Mouse (Mus musculus) myocyte (in vitro differentiated cells): Measurements from ENCODE around the gene Amph.

ENCODE experiments used
- CEBPB ChIP-seq: IDR thresholded peaks from 2 replicates; pipeline ENCODE4 v1.6.1; 2011; ENCODE audit warnings: mild to moderate bottlenecking, moderate library complexity; ENCODE audit not compliant: poor library complexity, insufficient read depth, severe bottlenecking
- E2F4 ChIP-seq: IDR thresholded peaks from one replicate; pipeline ENCODE4 v1.6.1; 2011; ENCODE audit warnings: mild to moderate bottlenecking, control low read depth, moderate library complexity; ENCODE audit not compliant: insufficient read depth
- MAX ChIP-seq: IDR thresholded peaks from one replicate; pipeline ENCODE4 v1.6.1; 2011; ENCODE audit warnings: low read depth, mild to moderate bottlenecking, control low read depth
- MYOD1 ChIP-seq, 3 experiments: IDR thresholded peaks; one replicate each; pipeline ENCODE4 v1.6.1; 2011; ENCODE audit warnings: control low read depth in 2 of 3, low read depth in 2 of 3, mild to moderate bottlenecking in 2 of 3, moderate library complexity in 1 of 3; ENCODE audit not compliant: insufficient read length in 2 of 3, control insufficient read depth in 1 of 3
- POLR2A ChIP-seq: IDR thresholded peaks from one replicate; pipeline ENCODE4 v1.6.1; 2011; ENCODE audit warnings: low read depth, mild to moderate bottlenecking, control low read depth, moderate library complexity; ENCODE audit not compliant: insufficient read length
- POLR2AphosphoS2 ChIP-seq: IDR thresholded peaks from one replicate; pipeline ENCODE4 v1.6.1; 2011; ENCODE audit warnings: low read depth, control low read depth; ENCODE audit not compliant: insufficient read length
- SRF ChIP-seq: IDR thresholded peaks from one replicate; pipeline ENCODE4 v1.6.1; 2011; ENCODE audit warnings: low read depth; ENCODE audit not compliant: control insufficient read depth, insufficient read length
- TCF12 ChIP-seq: IDR thresholded peaks from one replicate; pipeline ENCODE4 v1.6.1; 2011; ENCODE audit warnings: mild to moderate bottlenecking, control low read depth; ENCODE audit not compliant: poor library complexity, insufficient read depth, severe bottlenecking
- TCF3 ChIP-seq: IDR thresholded peaks from one replicate; pipeline ENCODE4 v1.6.1; 2011; ENCODE audit warnings: low read depth, control low read depth; ENCODE audit not compliant: insufficient read length
- USF1 ChIP-seq: IDR thresholded peaks from one replicate; pipeline ENCODE4 v1.6.1; 2011; ENCODE audit warnings: low read depth, mild to moderate bottlenecking, control low read depth, moderate library complexity

DNA sequence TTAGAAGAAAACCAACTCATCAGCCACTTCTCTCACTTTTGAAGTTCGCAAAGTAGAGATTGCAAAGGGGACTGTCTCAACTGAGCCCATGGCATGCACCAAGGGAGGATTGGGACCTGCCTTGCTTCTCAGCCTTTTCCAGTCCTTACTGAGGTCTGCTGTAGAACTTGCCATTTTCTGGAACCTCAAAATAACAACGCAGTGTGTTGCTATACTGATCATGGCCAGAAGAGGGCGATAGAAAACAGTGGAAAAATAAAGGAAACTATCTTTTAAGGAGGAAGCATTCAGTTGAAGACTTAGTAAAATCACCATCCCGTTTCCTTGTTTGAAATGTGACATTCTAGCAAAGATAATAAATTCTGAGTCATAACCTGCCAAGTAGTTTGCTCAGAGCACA is 210.5 kb downstream of the Amph start:
- no peak for TF ChIP-seq USF1
- TF ChIP-seq POLR2AphosphoS2, result no peak
- TF ChIP-seq POLR2A, result no peak
- TF ChIP-seq E2F4, result no peak
- no peak for TF ChIP-seq SRF
- TF ChIP-seq MAX, result no peak
- TF ChIP-seq MYOD1 (IDR thresholded peaks at IDR 0.05; ENCODE audit: control insufficient read depth in 1 of 3, insufficient read length in 2 of 3, low read depth in 2 of 3), result no peak
- no peak for TF ChIP-seq CEBPB
- TF ChIP-seq TCF3, result no peak
- no peak for TF ChIP-seq TCF12
